Mouse (Mus musculus) cerebellum, adult 18-20 months (tissue): ENCODE measurements around the gene Myo1h.

Experiments used
- DNase-seq, 2 experiments: peaks; one replicate each; pipeline ENCODE4 v3.0.0; 2021

The Myo1h gene

DNA sequence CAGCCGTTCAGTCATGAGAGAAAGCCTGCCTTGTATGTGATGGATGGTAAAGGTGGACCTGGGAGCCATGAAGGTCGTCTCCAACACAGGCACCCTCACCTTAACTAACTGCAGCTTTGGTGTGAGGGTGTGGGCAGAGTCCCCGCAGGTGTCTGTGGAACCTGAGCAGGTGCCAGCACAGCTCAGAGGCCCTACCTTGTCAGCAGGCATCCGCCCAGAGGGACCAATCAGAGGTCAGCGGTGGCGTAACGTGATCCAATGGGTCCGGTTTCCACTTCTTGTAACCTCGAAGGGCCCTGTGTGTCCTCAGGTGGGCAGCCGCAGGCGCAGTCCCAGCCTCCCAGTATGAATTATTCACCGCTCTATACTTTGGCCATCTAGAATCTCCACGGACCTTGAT lies at the start of gene Myo1h:
Myo1h (plus strand) TSS at position 293 of the 400 bp plus-strand sequence.
- DNase-seq: no peak

- no peak for DNase-seq
These were observed 49.2 kb upstream of the Myo1h start for GRCm38 (mm10) chr5:114239737-114240136.

DNA sequence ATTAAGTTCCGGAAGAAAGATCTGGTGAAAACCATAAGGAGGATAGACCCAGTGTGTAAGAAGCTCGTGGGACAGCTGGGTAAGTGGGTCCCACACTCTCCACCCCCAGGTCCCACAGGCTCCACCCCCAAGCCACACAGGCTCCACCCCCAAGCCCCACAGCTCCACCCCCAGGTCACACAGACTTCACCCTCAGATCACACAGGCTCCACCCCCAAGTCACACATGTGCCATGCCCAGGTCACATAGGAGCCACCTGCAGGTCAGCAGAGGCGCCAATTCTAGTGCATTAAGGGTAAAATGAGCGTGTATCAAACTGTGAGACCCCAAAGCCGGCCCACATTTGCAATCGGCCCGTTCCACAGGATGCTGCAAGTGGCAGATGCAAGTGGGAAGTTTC lies 42.5 kb upstream of the Myo1h start:
- no peak for DNase-seq

DNA sequence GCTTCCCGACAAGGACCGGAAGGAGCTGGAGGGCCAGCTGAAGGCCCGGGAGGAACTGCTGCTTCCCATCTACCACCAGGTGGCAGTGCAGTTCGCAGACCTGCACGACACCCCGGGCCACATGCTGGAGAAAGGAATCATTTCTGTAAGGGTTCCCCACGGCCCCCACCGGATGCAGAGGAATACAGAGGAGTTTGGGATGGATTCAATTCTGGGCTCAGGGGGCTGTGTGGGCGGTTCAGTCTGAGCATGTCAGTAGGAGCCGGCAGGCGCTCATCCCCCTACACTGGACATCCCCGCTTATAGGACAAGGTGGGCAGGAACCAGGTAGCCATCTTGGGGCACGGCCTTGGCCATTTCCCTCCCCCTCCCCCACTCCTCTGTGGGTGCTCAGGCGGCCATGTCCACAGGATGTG lies 40.8 kb upstream of the Myo1h start:
- peak; percentile 58 to 74 for DNase-seq

- no peak for DNase-seq
These were observed 29.5 kb upstream of the Myo1h start for GRCm38 (mm10) chr5:114259495-114259894.

- no peak for DNase-seq
These were observed 27.5 kb upstream of the Myo1h start for GRCm38 (mm10) chr5:114261494-114261893.

DNA sequence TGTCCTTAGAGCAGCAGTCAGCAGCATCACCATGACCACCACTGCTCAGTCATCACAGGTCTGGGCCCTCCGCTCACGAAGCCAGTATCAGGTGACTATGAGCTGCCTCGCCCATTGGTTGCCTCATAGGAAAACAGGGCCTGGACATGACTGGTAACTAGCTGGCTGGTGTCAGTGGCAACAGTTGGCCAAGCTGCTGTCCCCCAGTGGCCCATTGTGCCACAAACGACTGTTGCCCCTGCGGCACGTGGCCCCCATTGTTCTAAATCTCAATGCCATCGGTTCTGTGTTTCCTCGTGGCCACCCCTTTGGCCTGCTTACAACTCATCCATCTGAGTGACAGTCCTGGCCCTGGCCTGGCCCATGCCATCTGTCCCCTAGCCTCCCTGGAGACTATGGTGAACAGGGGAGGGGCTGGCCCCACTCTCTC lies 24.9 kb upstream of the Myo1h start:
- DNase-seq: peak in 1 of 2 experiments; percentile 15

DNA sequence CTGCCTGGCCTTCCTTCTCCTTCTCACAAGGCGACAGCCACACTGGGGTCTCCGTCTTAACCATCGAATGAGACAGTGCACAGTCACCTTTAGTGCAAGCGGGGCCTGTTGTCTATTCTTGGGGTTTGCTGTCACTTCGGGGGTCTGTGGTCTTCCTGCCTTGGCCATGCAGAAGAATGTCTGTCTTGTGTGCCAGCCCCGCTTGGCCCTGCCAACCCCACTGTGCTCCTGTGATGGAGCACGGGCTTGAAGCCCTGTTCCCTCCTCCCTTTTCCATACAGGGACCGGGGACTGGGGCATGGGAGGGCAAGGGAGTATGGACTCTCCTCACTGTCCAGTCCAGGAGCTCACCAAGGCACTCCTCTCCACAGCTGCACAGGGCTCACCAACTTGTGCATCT lies 24.2 kb upstream of the Myo1h start:
- DNase-seq: no peak

DNA sequence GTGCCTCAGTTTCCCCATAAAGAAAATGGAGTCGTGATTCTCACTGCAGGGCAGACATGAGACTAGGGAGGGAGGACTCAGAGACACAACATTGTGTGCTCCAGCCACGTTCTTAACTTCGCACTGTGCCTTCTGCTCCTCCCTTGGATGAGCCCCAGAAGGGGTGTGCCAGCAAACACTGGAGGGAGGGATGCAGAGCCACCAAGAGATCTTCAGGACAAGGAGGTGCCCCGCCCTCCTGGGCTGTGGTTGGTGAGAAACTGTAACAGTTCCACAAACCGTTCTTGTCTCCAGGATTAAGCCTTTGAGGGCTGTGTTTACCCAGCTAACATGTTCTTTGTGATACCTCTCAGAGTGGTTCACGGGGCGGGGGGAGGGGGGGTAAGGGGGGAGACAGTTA lies 20.3 kb upstream of the Myo1h start:
- DNase-seq: no peak

- DNase-seq: no peak
These were observed 19.5 kb upstream of the Myo1h start for GRCm38 (mm10) chr5:114269499-114269898.

GRCm38 (mm10) chr5:114269984-114270383 lies 19.0 kb upstream of the Myo1h start:
- no peak for DNase-seq

GRCm38 (mm10) chr5:114273693-114274402 lies 15.1 kb upstream of the Myo1h start, which contains the start of gene Foxn4:
Gene Foxn4 (minus strand): TSS chr5:114273807.
- no peak for DNase-seq

DNA sequence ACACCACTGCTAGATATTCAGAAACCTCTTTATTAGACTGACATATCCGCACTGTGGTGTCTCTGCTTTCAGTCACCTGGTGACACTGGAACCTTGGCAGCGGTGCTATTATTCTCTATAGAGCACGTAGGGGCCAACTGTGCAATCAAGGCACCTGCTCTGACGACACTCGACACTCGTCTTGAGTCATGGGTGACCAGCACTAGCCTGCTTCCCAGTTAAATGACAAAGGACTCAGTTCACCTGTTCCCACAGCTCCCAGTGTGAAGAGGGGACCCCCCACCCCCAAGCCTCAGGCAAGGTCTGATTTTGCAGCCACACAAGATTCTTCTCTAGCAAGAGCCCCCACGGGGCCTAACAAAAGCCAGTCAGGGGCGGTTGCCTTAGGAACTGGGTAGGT lies 13.6 kb upstream of the Myo1h start:
- no peak for DNase-seq

GRCm38 (mm10) chr5:114275991-114276390 lies 13.0 kb upstream of the Myo1h start:
- DNase-seq: no peak

- no peak for DNase-seq
These were observed 9.4 kb upstream of the Myo1h start for GRCm38 (mm10) chr5:114279382-114280143.

DNA sequence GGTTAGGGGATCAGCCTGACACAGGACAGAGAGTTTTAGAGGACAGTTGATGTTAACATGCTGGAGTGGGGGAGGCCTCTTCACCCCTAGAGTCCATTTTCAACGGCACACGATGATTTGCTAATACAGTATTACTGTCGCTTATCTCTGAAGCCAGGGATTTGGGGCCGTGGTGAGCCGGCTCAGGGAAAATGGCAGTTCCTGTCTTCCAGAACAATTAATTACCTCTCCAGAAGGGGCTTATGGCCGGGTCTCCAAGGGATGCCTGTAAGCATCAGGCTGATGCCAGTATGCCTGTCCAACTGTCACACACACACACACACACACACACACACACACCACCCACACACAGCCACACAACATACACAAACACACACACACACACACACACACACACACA lies 6.6 kb upstream of the Myo1h start:
- DNase-seq: no peak

- DNase-seq: no peak
These were observed 4.2 kb upstream of the Myo1h start for GRCm38 (mm10) chr5:114284604-114285397.

DNA sequence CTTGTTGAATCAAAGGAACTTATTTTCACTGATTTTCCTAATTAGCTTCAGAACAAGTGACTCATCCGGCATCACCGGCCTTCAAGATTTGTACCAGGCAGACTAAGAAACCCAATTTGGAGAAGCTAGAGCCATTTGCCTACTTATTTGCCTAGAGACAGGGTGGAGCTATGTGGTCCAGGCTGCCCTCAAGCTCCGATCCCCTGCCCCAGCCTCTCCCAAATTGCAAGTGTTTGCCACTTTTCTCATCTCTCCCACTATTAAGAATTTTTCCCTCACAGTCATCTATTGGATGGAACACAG lies 3.6 kb upstream of the Myo1h start:
- DNase-seq: no peak

DNA sequence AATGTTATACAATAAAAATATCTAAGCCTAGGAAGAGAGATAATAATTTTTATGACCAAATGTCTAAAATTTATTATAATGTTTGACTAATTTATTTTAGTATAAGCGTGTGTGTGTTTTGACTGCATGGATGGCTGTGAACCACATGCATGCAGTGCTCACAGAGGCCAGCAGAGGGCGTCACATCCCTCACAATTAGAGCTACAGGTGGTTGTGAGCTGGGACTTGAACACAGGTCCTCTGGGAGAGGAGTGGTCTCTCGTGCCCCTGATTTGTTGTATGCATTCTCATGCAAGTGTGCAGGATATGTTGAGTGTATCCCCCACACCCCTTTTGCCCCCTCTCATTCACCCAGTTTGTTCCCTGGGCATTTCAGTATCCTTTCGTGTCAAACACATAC lies 2.9 kb upstream of the Myo1h start:
- no peak for DNase-seq

DNA sequence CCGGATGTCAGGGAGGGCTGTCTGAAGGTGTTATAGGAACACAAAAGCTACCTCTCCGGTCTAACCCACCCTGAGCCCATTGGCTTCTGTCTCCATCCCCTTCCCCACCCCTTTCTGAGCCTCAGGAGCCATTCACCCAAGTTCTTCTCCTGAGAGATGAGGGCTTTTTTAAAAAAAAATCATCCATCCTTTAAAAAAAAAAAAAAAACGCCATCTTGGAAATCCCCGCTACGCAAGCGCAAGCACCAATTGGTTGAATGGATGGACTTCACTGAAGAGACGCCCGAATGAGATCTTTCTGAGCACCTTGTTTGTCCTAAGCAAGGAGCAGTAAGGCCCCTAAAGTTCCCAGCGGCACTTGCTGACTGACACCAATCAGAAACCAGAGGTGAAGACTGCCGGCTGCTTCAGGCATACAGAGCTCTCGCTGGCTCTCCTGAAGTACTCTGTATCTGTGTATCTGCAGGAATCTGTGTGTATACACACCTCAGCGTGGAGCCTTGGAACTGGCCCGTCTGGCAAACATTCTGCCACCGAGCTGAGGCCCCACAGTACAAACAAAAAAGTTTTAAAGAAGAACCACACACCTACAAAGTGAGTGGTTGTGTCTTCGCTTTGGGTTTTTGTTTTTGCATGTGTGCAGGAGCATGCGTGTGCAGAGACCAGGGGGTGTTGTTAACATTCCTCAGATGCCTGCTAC lies 1.9 kb upstream of the Myo1h start:
- no peak for DNase-seq

DNA sequence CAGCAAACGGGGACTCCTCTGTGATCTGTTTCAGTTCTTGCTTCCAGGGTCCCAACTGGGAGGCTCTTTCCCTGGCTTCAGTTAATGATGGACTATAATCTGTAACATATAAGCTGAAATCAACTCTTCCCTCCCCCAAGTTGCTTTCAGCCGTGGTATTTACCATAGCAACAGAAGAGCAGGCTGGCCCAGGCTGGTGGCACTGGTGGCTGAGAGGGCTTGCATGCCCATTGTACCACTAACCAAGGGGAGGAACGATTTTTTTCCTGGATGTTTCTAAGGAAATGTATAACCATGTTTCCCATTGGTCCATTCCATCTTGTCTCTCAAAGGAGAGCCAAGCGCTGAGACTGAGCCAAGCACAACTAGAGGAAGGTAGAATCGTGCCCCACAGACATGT lies 570 bp upstream of the Myo1h start:
- DNase-seq: no peak

GRCm38 (mm10) chr5:114290004-114290403 lies 1.0 kb downstream of the Myo1h start:
- no peak for DNase-seq
